Mouse (Mus musculus): ENCODE data around the gene Mrpl38. TPM values are rescaled to one million over a fixed set of nuclear protein-coding genes. Genes with fewer than 3 reads are reported as not detected.
"Not testable (repeated sequence)": the region's sequence is repeated elsewhere in the genome, so short reads cannot be mapped to it uniquely, and the experiment has no call there.

Gene Mrpl38
- polyA plus RNA-seq, 1 experiment from 2014 or later: 81.3 TPM

GRCm38 (mm10) chr11:116096213-116097108 is 42.2 kb downstream of the Mrpl38 start:
- H3K4me3 ChIP-seq (ENCODE audit: low read depth, low read length): no peak overlapping the region
- ATAC-seq (ENCODE audit: low read depth) (no peak), DNase-seq (ENCODE audit: low spot score) (no peak)
- no peak overlapping the region for H3K27ac ChIP-seq (replicated peaks; ENCODE audit: low read depth, low read length)
- H3K9ac ChIP-seq (ENCODE audit: low read depth, low read length): no peak overlapping the region
- no peaks in the 10 kb centered on the region for H3K36me3 ChIP-seq (ENCODE audit: control insufficient read depth, insufficient read depth, low read length)
- H3K4me2 ChIP-seq (ENCODE audit: low read depth, low read length): no peak overlapping the region
- H3K9me3 ChIP-seq (ENCODE audit: control insufficient read depth, low read length): peaks cover 5% of the 10 kb centered on the region; the same call in 1 of the 2 replicates
- WGBS: 89% methylated on average over 5 of the region's 5 CpGs
- H3K27me3 ChIP-seq (replicated peaks; ENCODE audit: control insufficient read depth, insufficient read depth, low read length): no peaks in the 10 kb centered on the region
- H3K4me1 ChIP-seq (ENCODE audit: control insufficient read depth, insufficient read depth, low read length): peaks cover 5% of the 10 kb centered on the region

GRCm38 (mm10) chr11:116095573-116095972 is 43.1 kb downstream of the Mrpl38 start:
- Histone ChIP-seq H3K9me3 (ENCODE audit: control insufficient read depth, low read length) (peaks cover 5% of the 10 kb centered on the region; the same call in 1 of the 2 replicates), H3K27me3 (replicated peaks; ENCODE audit: control insufficient read depth, insufficient read depth, low read length) (no peaks in the 10 kb centered on the region), H3K9ac (ENCODE audit: low read depth, low read length) (no peak overlapping the region), H3K4me1 (ENCODE audit: control insufficient read depth, insufficient read depth, low read length) (no peaks in the 10 kb centered on the region), H3K4me2 (ENCODE audit: low read depth, low read length) (no peak overlapping the region), H3K27ac (replicated peaks; ENCODE audit: low read depth, low read length) (no peak overlapping the region), H3K4me3 (ENCODE audit: low read depth, low read length) (no peak overlapping the region), H3K36me3 (ENCODE audit: control insufficient read depth, insufficient read depth, low read length) (no peaks in the 10 kb centered on the region)
- no peak for ATAC-seq (ENCODE audit: low read depth)
- WGBS: 63% methylated on average over 3 of the region's 3 CpGs
- DNase-seq (ENCODE audit: low spot score): no peak

GRCm38 (mm10) chr11:116093771-116094565 is 44.7 kb downstream of the Mrpl38 start:
- 59% methylated on average over 16 of the region's 16 CpGs for WGBS
- Histone ChIP-seq H3K4me1 (ENCODE audit: control insufficient read depth, insufficient read depth, low read length) (no peaks in the 10 kb centered on the region), H3K27me3 (replicated peaks; ENCODE audit: control insufficient read depth, insufficient read depth, low read length) (no peaks in the 10 kb centered on the region), H3K36me3 (ENCODE audit: control insufficient read depth, insufficient read depth, low read length) (no peaks in the 10 kb centered on the region), H3K4me2 (ENCODE audit: low read depth, low read length) (no peak overlapping the region), H3K9ac (ENCODE audit: low read depth, low read length) (no peak overlapping the region), H3K27ac (replicated peaks; ENCODE audit: low read depth, low read length) (no peak overlapping the region), H3K9me3 (ENCODE audit: control insufficient read depth, low read length) (peaks cover 5% of the 10 kb centered on the region; the same call in 1 of the 2 replicates), H3K4me3 (ENCODE audit: low read depth, low read length) (no peak overlapping the region)
- ATAC-seq (ENCODE audit: low read depth) (no peak), DNase-seq (ENCODE audit: low spot score) (no peak)

GRCm38 (mm10) chr11:116092959-116093358 is 45.7 kb downstream of the Mrpl38 start:
- H3K27me3 ChIP-seq (replicated peaks; ENCODE audit: control insufficient read depth, insufficient read depth, low read length); DNase-seq (ENCODE audit: low spot score); ATAC-seq (ENCODE audit: low read depth); H3K4me3 ChIP-seq (ENCODE audit: low read depth, low read length); H3K4me1 ChIP-seq (ENCODE audit: control insufficient read depth, insufficient read depth, low read length); H3K9ac ChIP-seq (ENCODE audit: low read depth, low read length); H3K36me3 ChIP-seq (ENCODE audit: control insufficient read depth, insufficient read depth, low read length); H3K4me2 ChIP-seq (ENCODE audit: low read depth, low read length); H3K27ac ChIP-seq (replicated peaks; ENCODE audit: low read depth, low read length); H3K9me3 ChIP-seq (ENCODE audit: control insufficient read depth, low read length): not testable (repeated sequence)
- 88% methylated on average over 6 of the region's 6 CpGs for WGBS

GRCm38 (mm10) chr11:116091591-116091990 is 47.1 kb downstream of the Mrpl38 start:
- 77% methylated on average over 6 of the region's 6 CpGs for WGBS
- no peak overlapping the region for H3K4me2 ChIP-seq (ENCODE audit: low read depth, low read length)
- H3K9ac ChIP-seq (ENCODE audit: low read depth, low read length): no peak overlapping the region
- H3K4me1 ChIP-seq (ENCODE audit: control insufficient read depth, insufficient read depth, low read length): no peaks in the 10 kb centered on the region
- DNase-seq (ENCODE audit: low spot score) (no peak), ATAC-seq (ENCODE audit: low read depth) (no peak)
- no peaks in the 10 kb centered on the region for H3K27me3 ChIP-seq (replicated peaks; ENCODE audit: control insufficient read depth, insufficient read depth, low read length)
- H3K36me3 ChIP-seq (ENCODE audit: control insufficient read depth, insufficient read depth, low read length): no peaks in the 10 kb centered on the region
- peaks cover 2% of the 10 kb centered on the region; the same call in 1 of the 2 replicates for H3K9me3 ChIP-seq (ENCODE audit: control insufficient read depth, low read length)
- H3K4me3 ChIP-seq (ENCODE audit: low read depth, low read length): no peak overlapping the region
- H3K27ac ChIP-seq (replicated peaks; ENCODE audit: low read depth, low read length): no peak overlapping the region

GRCm38 (mm10) chr11:116089545-116089944 is 49.1 kb downstream of the Mrpl38 start:
- DNase-seq (ENCODE audit: low spot score): no peak
- H3K4me1 ChIP-seq (ENCODE audit: control insufficient read depth, insufficient read depth, low read length): peaks cover 12% of the 10 kb centered on the region
- H3K36me3 ChIP-seq (ENCODE audit: control insufficient read depth, insufficient read depth, low read length): no peaks in the 10 kb centered on the region
- no peaks in the 10 kb centered on the region for H3K9me3 ChIP-seq (ENCODE audit: control insufficient read depth, low read length)
- 87% methylated on average over 6 of the region's 6 CpGs for WGBS
- no peak overlapping the region for H3K27ac ChIP-seq (replicated peaks; ENCODE audit: low read depth, low read length)
- no peaks in the 10 kb centered on the region for H3K27me3 ChIP-seq (replicated peaks; ENCODE audit: control insufficient read depth, insufficient read depth, low read length)
- no peak overlapping the region for H3K9ac ChIP-seq (ENCODE audit: low read depth, low read length)
- no peak overlapping the region for H3K4me3 ChIP-seq (ENCODE audit: low read depth, low read length)
- ATAC-seq (ENCODE audit: low read depth): no peak
- no peak overlapping the region for H3K4me2 ChIP-seq (ENCODE audit: low read depth, low read length)

GRCm38 (mm10) chr11:116088741-116089394 is 49.8 kb downstream of the Mrpl38 start:
- no peak for ATAC-seq (ENCODE audit: low read depth)
- no peak overlapping the region for H3K9ac ChIP-seq (ENCODE audit: low read depth, low read length)
- H3K4me3 ChIP-seq (ENCODE audit: low read depth, low read length): no peak overlapping the region
- WGBS: 79% methylated on average over 11 of the region's 11 CpGs
- no peaks in the 10 kb centered on the region for H3K9me3 ChIP-seq (ENCODE audit: control insufficient read depth, low read length)
- DNase-seq (ENCODE audit: low spot score): no peak
- no peak overlapping the region for H3K4me2 ChIP-seq (ENCODE audit: low read depth, low read length)
- H3K27me3 ChIP-seq (replicated peaks; ENCODE audit: control insufficient read depth, insufficient read depth, low read length): no peaks in the 10 kb centered on the region
- H3K27ac ChIP-seq (replicated peaks; ENCODE audit: low read depth, low read length): no peak overlapping the region
- peaks cover 2% of the 10 kb centered on the region; the same call in 1 of the 2 replicates for H3K36me3 ChIP-seq (ENCODE audit: control insufficient read depth, insufficient read depth, low read length)
- peaks cover 12% of the 10 kb centered on the region for H3K4me1 ChIP-seq (ENCODE audit: control insufficient read depth, insufficient read depth, low read length)

GRCm38 (mm10) chr11:116088188-116088587 is 50.5 kb downstream of the Mrpl38 start:
- no peak overlapping the region for H3K27ac ChIP-seq (replicated peaks; ENCODE audit: low read depth, low read length)
- DNase-seq (ENCODE audit: low spot score) (no peak), ATAC-seq (ENCODE audit: low read depth) (no peak)
- no peak overlapping the region for H3K4me3 ChIP-seq (ENCODE audit: low read depth, low read length)
- WGBS: 72% methylated on average over 8 of the region's 8 CpGs
- no peak overlapping the region for H3K9ac ChIP-seq (ENCODE audit: low read depth, low read length)
- peaks cover 12% of the 10 kb centered on the region for H3K4me1 ChIP-seq (ENCODE audit: control insufficient read depth, insufficient read depth, low read length)
- H3K9me3 ChIP-seq (ENCODE audit: control insufficient read depth, low read length): no peaks in the 10 kb centered on the region
- peak overlapping the region; percentile 64 for H3K4me2 ChIP-seq (ENCODE audit: low read depth, low read length)
- H3K36me3 ChIP-seq (ENCODE audit: control insufficient read depth, insufficient read depth, low read length): peaks cover 9% of the 10 kb centered on the region
- H3K27me3 ChIP-seq (replicated peaks; ENCODE audit: control insufficient read depth, insufficient read depth, low read length): no peaks in the 10 kb centered on the region
